Mouse (Mus musculus): ENCODE results near the gene Alkbh8.
A peak's percentile ranks its signal among the peaks of the same experiment; 100 is the strongest.
"Not testable (repeated sequence)": the region's sequence is repeated elsewhere in the genome, so short reads cannot be mapped to it uniquely, and the experiment has no call there.

The Alkbh8 gene

GRCm38 (mm10) chr9:3334962-3335767 is at the start of gene Alkbh8:
Alkbh8 (plus strand) TSS chr9:3335140.
- DNase-seq (ENCODE audit: low spot score) = peak; percentile 89

DNA sequence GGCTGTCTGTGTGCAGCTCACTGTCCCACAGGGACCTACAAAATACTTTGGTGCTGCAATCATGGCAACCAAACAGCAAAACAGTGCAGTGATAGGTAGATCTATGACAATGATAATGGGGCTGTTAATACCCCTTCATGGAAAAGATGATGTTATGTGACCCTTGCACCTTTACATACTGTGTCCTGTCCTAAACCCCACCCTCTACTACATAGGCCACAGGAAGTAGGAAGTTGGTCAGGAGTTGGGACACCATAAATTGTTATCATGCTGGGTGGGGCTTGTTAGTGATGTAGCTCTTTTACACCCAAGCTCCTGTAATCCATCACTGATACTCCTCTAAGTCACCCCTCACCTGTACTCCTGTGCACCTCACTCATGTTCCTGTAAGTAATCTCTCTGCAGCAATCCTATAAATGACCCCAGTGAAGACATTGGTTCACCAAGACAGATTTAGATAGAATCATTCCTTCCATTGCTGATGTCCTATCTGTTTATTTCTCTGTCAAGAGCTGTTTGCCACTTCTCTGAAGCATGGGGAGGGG is 25.6 kb upstream of the Alkbh8 start:
- DNase-seq (ENCODE audit: low spot score) = no peak

GRCm38 (mm10) chr9:3310016-3310415 is 24.9 kb upstream of the Alkbh8 start:
- DNase-seq (ENCODE audit: low spot score) = no peak

GRCm38 (mm10) chr9:3327342-3328053 is 7.4 kb upstream of the Alkbh8 start:
- not testable (repeated sequence) for DNase-seq (ENCODE audit: low spot score)

DNA sequence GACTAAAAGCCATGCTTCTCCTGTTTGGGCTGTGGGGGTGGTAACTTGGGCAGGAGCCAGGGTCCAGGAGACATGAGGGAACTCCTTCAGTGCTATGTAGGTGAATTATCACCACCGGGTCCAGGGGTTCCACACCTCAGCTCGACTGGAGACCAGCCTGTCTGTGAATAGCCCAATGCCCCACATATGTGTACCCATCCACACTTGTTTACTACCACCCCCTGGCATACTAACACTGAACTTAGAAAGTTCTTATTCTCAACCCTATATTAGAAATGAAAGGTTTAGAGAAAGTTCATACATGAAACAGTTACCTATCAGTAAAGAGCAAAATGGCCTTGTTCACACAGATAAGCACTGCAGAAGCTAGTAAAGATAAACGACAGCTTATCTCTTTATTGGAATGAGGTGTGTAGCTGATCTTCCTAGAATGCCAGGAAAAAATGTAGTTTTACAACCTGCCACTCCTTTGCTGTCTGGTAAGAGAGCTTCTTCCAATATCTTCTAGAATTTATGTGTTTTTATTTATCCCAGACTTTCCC is 6.8 kb upstream of the Alkbh8 start:
- DNase-seq (ENCODE audit: low spot score) = no peak

DNA sequence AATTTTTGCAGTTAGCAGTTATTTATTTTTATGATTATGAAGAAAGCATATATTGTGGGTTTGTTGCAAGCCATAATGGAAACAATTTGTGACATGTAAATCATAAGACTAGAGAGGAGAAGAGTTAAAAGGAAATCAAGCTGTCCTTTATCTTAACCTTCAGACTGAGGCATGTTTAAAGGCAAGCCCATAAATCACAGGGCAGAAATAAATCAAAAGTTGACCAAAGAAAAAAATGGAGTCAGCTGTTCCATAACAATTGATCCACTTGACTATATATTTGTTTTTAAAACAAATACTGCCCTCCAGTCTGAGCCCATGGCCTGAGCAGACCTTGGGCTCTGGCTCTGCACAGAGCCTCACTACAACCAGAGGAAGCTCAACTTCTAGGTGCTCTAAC is 4.6 kb upstream of the Alkbh8 start:
- DNase-seq (ENCODE audit: low spot score) = no peak

GRCm38 (mm10) chr9:3330737-3331384 is 4.1 kb upstream of the Alkbh8 start:
- DNase-seq (ENCODE audit: low spot score) = no peak

- DNase-seq (ENCODE audit: low spot score) = no peak
Observed at GRCm38 (mm10) chr9:3336661-3337060, 1.7 kb downstream of the Alkbh8 start.

DNA sequence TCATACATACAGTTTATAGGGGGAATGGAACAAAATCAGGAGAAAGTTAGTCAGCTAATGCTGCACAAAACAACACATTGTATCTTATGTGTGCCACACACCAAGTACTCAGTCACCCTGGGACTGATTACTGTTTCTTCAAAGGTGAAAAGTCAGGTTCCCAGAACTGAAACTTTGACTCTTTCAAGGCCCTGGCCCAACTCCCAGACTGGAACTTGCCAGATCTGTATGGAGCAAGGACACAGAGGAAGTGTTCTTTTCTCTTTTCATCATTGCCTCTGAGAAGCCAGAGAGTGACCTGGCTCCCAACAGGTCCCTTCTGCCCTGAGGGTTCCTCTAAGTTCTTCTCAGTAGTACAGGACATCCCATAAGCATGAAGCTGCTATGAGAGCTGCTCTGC is 10.2 kb downstream of the Alkbh8 start:
- peak; percentile 54 for DNase-seq (ENCODE audit: low spot score)

GRCm38 (mm10) chr9:3345967-3346366 is 11.0 kb downstream of the Alkbh8 start:
- DNase-seq (ENCODE audit: low spot score) = no peak

DNA sequence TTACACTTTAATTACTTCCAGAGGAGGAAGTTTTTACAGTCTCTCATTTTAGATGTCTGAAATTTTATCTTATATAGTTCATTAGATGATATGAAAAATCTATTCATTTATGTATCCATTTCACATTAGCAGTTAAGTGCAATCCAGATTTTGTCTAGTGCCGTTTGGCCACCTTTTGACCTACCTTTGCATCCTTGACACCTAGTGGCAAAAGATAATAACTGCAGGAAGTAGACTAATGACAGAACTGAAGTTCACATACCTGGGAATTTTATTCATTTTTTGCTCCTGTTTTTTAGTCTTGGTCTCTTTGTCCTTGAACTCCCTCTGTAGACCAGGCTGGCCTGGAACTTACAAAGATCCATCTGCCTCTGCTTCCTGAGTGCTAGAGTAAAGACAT is 15.1 kb downstream of the Alkbh8 start:
- DNase-seq (ENCODE audit: low spot score) = no peak

- not testable (repeated sequence) for DNase-seq (ENCODE audit: low spot score)
Observed at GRCm38 (mm10) chr9:3376323-3376722, 41.4 kb downstream of the Alkbh8 start.

DNA sequence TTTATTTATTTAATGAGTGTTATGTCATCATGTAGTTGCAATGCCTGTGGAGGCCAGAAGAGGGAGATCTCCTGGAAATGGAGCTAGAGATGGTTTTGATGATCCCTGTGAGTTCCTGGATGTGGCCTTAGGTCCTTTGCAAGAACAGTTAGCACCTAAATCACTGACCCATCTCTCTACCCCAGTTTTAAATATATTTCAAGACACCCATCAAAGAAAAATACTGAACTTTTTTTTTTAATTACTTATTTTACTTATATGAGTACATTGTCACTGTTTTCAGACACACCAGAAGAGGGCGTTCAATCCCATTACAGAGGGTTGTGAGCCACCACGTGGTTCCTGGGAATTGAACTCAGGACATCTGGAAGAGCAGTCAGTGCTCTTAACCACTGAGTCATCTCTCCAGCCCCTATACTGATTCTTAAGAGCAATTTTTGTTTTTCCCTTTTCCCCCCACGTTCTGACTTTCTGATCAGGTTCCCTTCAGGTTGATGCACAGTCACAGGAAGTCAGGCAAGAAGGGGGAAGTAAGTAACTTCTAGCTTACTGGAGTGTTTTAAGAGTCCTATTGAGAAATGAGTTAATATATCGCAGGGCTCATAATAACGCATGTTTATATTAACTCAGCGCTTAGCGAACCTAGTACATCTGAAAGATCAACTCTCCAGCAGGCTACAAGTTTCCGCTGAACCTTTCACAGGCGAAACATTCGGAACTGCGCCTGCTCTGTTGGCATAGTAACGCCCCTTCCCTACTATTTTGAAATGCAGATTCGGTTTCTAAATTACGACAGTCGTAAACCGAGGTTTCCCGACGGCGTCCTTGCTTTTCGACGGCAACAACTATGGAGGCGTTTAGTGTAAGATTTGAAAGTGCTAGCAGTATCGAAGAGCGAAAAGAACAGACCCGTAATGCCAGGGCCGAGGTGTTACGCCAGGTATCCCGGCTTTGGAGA is 68.6 kb downstream of the Alkbh8 start, which contains the start of gene Cwf19l2:
Gene Cwf19l2 (plus strand): TSS at position 342 of the 958 bp plus-strand sequence.
- peak; percentile 95 for DNase-seq (ENCODE audit: low spot score)

DNA sequence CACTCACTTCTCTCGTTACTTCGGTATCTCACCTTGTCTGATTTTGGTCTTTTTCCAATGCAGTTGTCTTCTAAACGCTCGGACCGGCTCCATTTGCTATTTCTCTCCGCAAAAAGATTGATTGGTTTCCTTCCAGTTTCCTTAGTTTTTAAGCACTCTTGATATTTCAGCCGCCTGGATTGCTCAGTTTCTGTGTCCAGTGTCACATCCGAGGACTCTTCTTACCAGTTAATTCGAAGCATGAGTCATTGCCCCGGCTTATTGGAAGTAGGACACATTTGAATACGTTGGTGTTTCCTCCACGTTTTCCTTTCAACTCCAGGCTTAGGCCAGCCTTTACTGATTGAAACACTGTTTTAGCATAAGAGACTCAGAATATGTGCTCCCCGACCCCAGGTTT is 69.4 kb downstream of the Alkbh8 start:
- peak; percentile 60 for DNase-seq (ENCODE audit: low spot score)

DNA sequence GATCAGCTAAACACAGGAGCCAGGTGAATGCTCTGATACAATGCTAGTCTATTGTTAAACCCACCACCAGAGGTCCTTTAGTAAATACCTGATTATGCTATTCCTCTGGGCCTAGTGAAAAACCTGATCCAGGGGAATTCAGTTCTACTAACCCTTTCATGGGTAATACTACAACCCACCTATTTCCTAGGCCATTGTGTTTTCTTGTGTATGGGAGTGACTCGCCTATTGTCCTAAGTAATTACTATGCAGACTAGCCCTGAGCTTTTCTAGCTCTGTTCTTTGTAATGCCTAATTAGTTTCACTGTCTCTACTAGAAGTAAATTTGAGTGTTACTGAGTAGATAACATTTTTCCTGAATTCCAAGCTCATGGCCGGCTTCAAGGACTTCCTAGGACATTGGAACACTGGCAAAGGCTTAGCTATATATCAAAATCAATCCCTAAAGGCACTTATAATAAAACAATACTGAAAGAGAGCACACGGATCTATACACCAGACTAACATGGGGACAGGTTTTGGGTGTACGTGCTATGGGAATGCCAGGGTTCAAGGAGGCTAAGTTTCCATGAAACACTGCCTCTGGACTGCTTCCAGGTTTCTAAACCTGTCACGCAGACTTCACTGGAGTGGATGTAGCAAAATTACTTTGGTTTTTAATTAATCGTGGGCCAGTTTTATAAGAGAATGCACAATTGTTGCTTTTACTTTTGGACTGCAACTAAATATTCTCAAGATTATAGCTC is 104.8 kb downstream of the Alkbh8 start:
- DNase-seq (ENCODE audit: low spot score) = not testable (repeated sequence)
